Mouse (Mus musculus): ENCODE results near the gene Lrrfip1.

- TF ChIP-seq TCF12 (IDR thresholded peaks at IDR 0.05; ENCODE audit: insufficient read depth, poor library complexity, severe bottlenecking) (no peak), POLR2A (IDR thresholded peaks at IDR 0.05; ENCODE audit: insufficient read length, low read depth) (no peak), CEBPB (IDR thresholded peaks at IDR 0.05; ENCODE audit: insufficient read depth, poor library complexity, severe bottlenecking) (no peak), MYOD1 (IDR thresholded peaks at IDR 0.05; ENCODE audit: control insufficient read depth in 1 of 3, insufficient read length in 2 of 3, low read depth in 2 of 3) (no peak), MAX (IDR thresholded peaks at IDR 0.05; ENCODE audit: low read depth) (no peak)
These were observed 25.9 kb downstream of the Lrrfip1 start for GRCm38 (mm10) chr1:91024464-91024863.
